Mouse (Mus musculus) midbrain, postnatal 0 days (tissue): ENCODE measurements around the gene Zmym4. TPM values are rescaled to one million over a fixed set of nuclear protein-coding genes. Genes with fewer than 3 reads are reported as not detected.
"Not testable (repeated sequence)": the region's sequence is repeated elsewhere in the genome, so short reads cannot be mapped to it uniquely, and the experiment has no call there.

Source experiments
- ATAC-seq: fragments of 200-750 bp; cut with Nextera tagmentation; 2 replicates; pipeline ENCODE4 v1.8.0; 2017; ENCODE audit warnings: moderate number of reproducible peaks, mild to moderate bottlenecking, moderate TSS enrichment, moderate library complexity; ENCODE audit not compliant: low FRiP score
- DNase-seq: peaks from one replicate; pipeline ENCODE4 v3.0.0-alpha.2; 2015; ENCODE audit warnings: low spot score
- H3K27ac ChIP-seq: fragments of 300-500 bp; sonication (generic); 2 replicates; pipeline ENCODE4 v1.5.1; 2014; ENCODE audit warnings: low read depth, mild to moderate bottlenecking, low read length, mixed read lengths
- H3K27me3 ChIP-seq: fragments of 300-500 bp; sonication (generic); 2 replicates; pipeline ENCODE4 v1.6.1; 2014; ENCODE audit warnings: low read length, control low read depth, mixed read lengths; ENCODE audit not compliant: insufficient read depth
- H3K36me3 ChIP-seq: fragments of 300-500 bp; sonication (generic); 2 replicates; pipeline ENCODE4 v1.6.1; 2014; ENCODE audit warnings: low read length, control low read depth, mixed read lengths; ENCODE audit not compliant: insufficient read depth
- H3K4me1 ChIP-seq: fragments of 300-500 bp; sonication (generic); 2 replicates; pipeline ENCODE4 v1.6.1; 2014; ENCODE audit warnings: mild to moderate bottlenecking, control low read depth, antibody characterized with exemption, low read length, mixed read lengths; ENCODE audit not compliant: insufficient read depth
- H3K4me2 ChIP-seq: fragments of 300-500 bp; sonication (generic); 2 replicates; pipeline ENCODE4 v1.6.1; 2014; ENCODE audit warnings: low read depth, mild to moderate bottlenecking, low read length, mixed read lengths; ENCODE audit not compliant: poor library complexity, severe bottlenecking
- H3K4me3 ChIP-seq: fragments of 300-500 bp; sonication (generic); 2 replicates; pipeline ENCODE4 v1.5.1; 2014; ENCODE audit warnings: low read depth, mild to moderate bottlenecking, low read length, moderate library complexity
- H3K9ac ChIP-seq: fragments of 300-500 bp; sonication (generic); replicated peaks from 2 replicates; pipeline ENCODE4 v1.6.1; 2014; ENCODE audit warnings: mild to moderate bottlenecking, low read length, moderate library complexity, mixed read lengths; ENCODE audit not compliant: poor library complexity, severe bottlenecking
- H3K9me3 ChIP-seq: fragments of 300-500 bp; sonication (generic); 2 replicates; pipeline ENCODE4 v1.6.1; 2016; ENCODE audit warnings: low read length, control low read depth
- CTCF ChIP-seq: IDR thresholded peaks from 2 replicates; pipeline ENCODE4 v1.5.1; 2016; ENCODE audit warnings: antibody characterized with exemption, mild to moderate bottlenecking
- WGBS: fragments of 180-500 bp; shearing (Covaris S2); extraction: QIAGEN DNeasy Blood & Tissue Kit; methylation state at CpG from one replicate; pipeline ENCODE4 v1.1.7; 2014; 5-methylcytosine and 5-hydroxymethylcytosine counted together
- polyA plus RNA-seq: library from polyadenylated mRNA; unstranded; fragments of >200 nt; fragmentation: Nextera tagmentation; extraction: Ambion mirVana; gene quantifications from 2 replicates; pipeline ENCODE4 v1.2.1, GENCODE M21; 2015
- total RNA-seq: library from RNA; depleted of rRNA; stranded (reverse); fragments of >200 nt; gene quantifications from 2 replicates; pipeline ENCODE4 v1.2.3, GENCODE M21; 2014; rRNA removed

The Zmym4 gene
- total RNA-seq (56.0 and 68.5 TPM in 2 replicates), polyA plus RNA-seq (17.3 and 22.3 TPM in 2 replicates)

- DNase-seq (peak; percentile 99), ATAC-seq (peak; percentile 99)
- WGBS = 6% methylated on average over 53 of the region's 54 CpGs
- Histone ChIP-seq H3K27ac (peak within 1 kb of the TSS; percentile 99), H3K36me3 (no peaks in the 10 kb centered on the region), H3K9ac (peak within 1 kb of the TSS; percentile 99), H3K4me1 (no peaks in the 10 kb centered on the region), H3K27me3 (no peaks in the 10 kb centered on the region), H3K4me3 (peak within 1 kb of the TSS; percentile 95), H3K9me3 (no peaks in the 10 kb centered on the region), H3K4me2 (peak within 1 kb of the TSS; percentile 74)
- peak; percentile 37 for TF ChIP-seq CTCF
These were observed at the start of gene Zmym4 for GRCm38 (mm10) chr4:126967864-126968821. Gene Zmym4 (minus strand): TSS chr4:126968135.

GRCm38 (mm10) chr4:127016366-127016765, 48.4 kb upstream of the Zmym4 start:
- H3K36me3 ChIP-seq = no peaks in the 10 kb centered on the region
- H3K9ac ChIP-seq = no peak overlapping the region
- ATAC-seq = no peak
- H3K9me3 ChIP-seq = no peaks in the 10 kb centered on the region
- no peak for DNase-seq
- no peak for TF ChIP-seq CTCF
- WGBS = 80% methylated on average over 4 of the region's 4 CpGs
- H3K27ac ChIP-seq = no peak overlapping the region
- H3K4me1 ChIP-seq = no peaks in the 10 kb centered on the region
- H3K27me3 ChIP-seq = no peaks in the 10 kb centered on the region
- H3K4me2 ChIP-seq = no peak overlapping the region
- H3K4me3 ChIP-seq = no peak overlapping the region

- H3K36me3 ChIP-seq, H3K27me3 ChIP-seq, H3K4me1 ChIP-seq, H3K9me3 ChIP-seq: not testable (repeated sequence)
- 0 out of 2 replicates have a peak overlapping the region, but pooled peaks have one; percentile 33 for H3K9ac ChIP-seq
- peak overlapping the region; percentile 28; the same call in 1 of the 2 replicates for H3K4me3 ChIP-seq
- 0 out of 2 replicates have a peak overlapping the region, but pooled peaks have one; percentile 57 for H3K27ac ChIP-seq
- peak; percentile 85 for ATAC-seq
- peak overlapping the region; percentile 34 for H3K4me2 ChIP-seq
- DNase-seq = peak; percentile 92
- TF ChIP-seq CTCF = peak; percentile 93
- WGBS = 9% methylated on average over 14 of the region's 26 CpGs
These were observed 47.5 kb upstream of the Zmym4 start for GRCm38 (mm10) chr4:127015294-127015993.

GRCm38 (mm10) chr4:127005113-127005936, 37.4 kb upstream of the Zmym4 start:
- TF ChIP-seq CTCF = no peak

GRCm38 (mm10) chr4:127004384-127004783, 36.4 kb upstream of the Zmym4 start:
- peak overlapping the region; percentile 80; the same call in 1 of the 2 replicates for H3K27ac ChIP-seq
- H3K9ac ChIP-seq = no peak overlapping the region
- 77% methylated on average over 3 of the region's 3 CpGs for WGBS
- H3K4me3 ChIP-seq = no peak overlapping the region
- ATAC-seq (no peak), DNase-seq (no peak)
- H3K4me1 ChIP-seq = peaks cover 8% of the 10 kb centered on the region
- no peaks in the 10 kb centered on the region for H3K27me3 ChIP-seq
- H3K36me3 ChIP-seq = no peaks in the 10 kb centered on the region
- no peak for TF ChIP-seq CTCF
- H3K9me3 ChIP-seq = no peaks in the 10 kb centered on the region
- H3K4me2 ChIP-seq = no peak overlapping the region

More at GRCm38 (mm10) chr4:127005113-127005936, 37.4 kb upstream of the Zmym4 start:
- Histone ChIP-seq H3K27ac (peak overlapping the region; percentile 80), H3K4me3 (peak overlapping the region; percentile 27), H3K36me3 (no peaks in the 10 kb centered on the region), H3K9me3 (no peaks in the 10 kb centered on the region), H3K4me2 (peak overlapping the region; percentile 52), H3K4me1 (peaks cover 8% of the 10 kb centered on the region), H3K27me3 (no peaks in the 10 kb centered on the region), H3K9ac (peak overlapping the region; percentile 44)
- 11% methylated on average over 25 of the region's 25 CpGs for WGBS
- peak; percentile 80 for DNase-seq
- peak; percentile 87 for ATAC-seq
